Mouse (Mus musculus) layer of hippocampus, postnatal 25 days (tissue): ENCODE data around the gene Gm20481. TPM values are rescaled to one million over a fixed set of nuclear protein-coding genes. Genes with fewer than 3 reads are reported as not detected.
A peak's percentile ranks its signal among the peaks of the same experiment; 100 is the strongest.
"Not testable (repeated sequence)": the region's sequence is repeated elsewhere in the genome, so short reads cannot be mapped to it uniquely, and the experiment has no call there.

Experiments
- DNase-seq, 2 experiments: peaks; one replicate each; pipeline ENCODE4 v3.0.0; 2022; ENCODE audit warnings: mixed read lengths in 2 of 2, low spot score in 1 of 2; ENCODE audit errors: extremely low spot score in 1 of 2
- total RNA-seq, 2 experiments: library from RNA; stranded (reverse); gene quantifications; 2 replicates each; pipeline ENCODE4 v1.2.3; 2021

Gm20481 gene
- total RNA-seq, 2 experiments from 2014 or later: not detected

GRCm38 (mm10) chr17:34971694-34972068, 2.0 kb downstream of the Gm20481 start:
- not testable (repeated sequence) for DNase-seq

GRCm38 (mm10) chr17:34972069-34972749, 2.5 kb downstream of the Gm20481 start, which contains the start of the genes Hspa1a and Hspa1l:
Hspa1a (minus strand) TSS chr17:34972156.
Hspa1l (plus strand) TSS chr17:34972703.
- peak; percentile 49 to 53 for DNase-seq

DNA sequence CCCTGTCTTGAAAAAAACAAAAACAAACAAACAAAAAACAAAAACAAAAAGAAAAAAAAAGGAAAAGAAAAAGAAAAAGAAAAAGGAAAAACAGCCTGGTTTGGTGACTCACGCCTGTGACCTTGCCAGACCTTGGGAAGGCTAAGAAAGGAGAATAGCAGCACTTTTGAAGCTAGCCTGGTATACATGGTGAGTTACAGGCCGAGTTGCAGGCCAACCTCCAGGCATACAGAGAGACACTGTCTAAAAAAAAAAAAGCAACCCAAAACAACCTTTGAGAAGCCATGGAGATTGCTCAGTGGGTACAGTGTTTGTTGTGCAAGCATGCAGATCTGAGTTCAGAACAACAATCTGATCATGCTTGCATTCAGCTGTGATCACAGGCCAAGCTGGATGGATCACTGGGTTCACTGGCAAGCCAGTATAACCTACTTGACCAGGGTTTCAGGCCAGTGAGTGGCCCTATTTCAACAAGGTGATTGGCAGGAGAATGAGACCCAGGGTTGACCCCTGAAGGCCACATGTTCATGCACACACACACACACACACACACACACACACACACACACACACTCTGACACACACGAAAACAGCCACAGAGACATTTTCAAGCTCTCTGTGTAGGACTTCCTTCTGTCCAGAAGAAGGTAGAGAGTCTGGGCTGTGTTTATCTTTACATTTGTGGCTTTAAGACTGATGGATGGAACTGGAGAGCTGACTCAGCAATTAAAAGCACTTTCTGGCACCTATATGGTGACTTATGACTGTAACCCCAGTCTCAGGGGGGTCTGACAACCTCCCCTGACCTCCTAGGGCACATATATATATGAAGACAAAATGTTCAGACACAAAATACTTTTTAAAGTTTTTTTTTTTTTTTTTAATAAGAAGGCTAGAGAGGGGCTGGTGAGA, 6.1 kb downstream of the Gm20481 start:
- DNase-seq: no peak

GRCm38 (mm10) chr17:34977000-34977399, 7.3 kb downstream of the Gm20481 start:
- no peak for DNase-seq

- no peak for DNase-seq
Observed at GRCm38 (mm10) chr17:34978239-34978638, 8.5 kb downstream of the Gm20481 start.

GRCm38 (mm10) chr17:34979631-34980030, 9.9 kb downstream of the Gm20481 start:
- DNase-seq: no peak

- no peak for DNase-seq
Observed at GRCm38 (mm10) chr17:34980655-34981054, 10.9 kb downstream of the Gm20481 start.

GRCm38 (mm10) chr17:34981690-34982180, 12.0 kb downstream of the Gm20481 start, which contains the start of gene Lsm2:
Lsm2 (plus strand) TSS chr17:34981862.
- peak; percentile 78 to 98 for DNase-seq

GRCm38 (mm10) chr17:34982328-34982727, 12.6 kb downstream of the Gm20481 start:
- no peak for DNase-seq

- DNase-seq: no peak
Observed at GRCm38 (mm10) chr17:34984218-34984617, 14.5 kb downstream of the Gm20481 start.

GRCm38 (mm10) chr17:34994751-34995150, 25.0 kb downstream of the Gm20481 start:
- no peak for DNase-seq

- not testable (repeated sequence) for DNase-seq
Observed at GRCm38 (mm10) chr17:34995192-34995591, 25.5 kb downstream of the Gm20481 start.

GRCm38 (mm10) chr17:34995927-34996326, 26.2 kb downstream of the Gm20481 start:
- DNase-seq: not testable (repeated sequence)

GRCm38 (mm10) chr17:34996411-34997141, 26.9 kb downstream of the Gm20481 start:
- DNase-seq: no peak

DNA sequence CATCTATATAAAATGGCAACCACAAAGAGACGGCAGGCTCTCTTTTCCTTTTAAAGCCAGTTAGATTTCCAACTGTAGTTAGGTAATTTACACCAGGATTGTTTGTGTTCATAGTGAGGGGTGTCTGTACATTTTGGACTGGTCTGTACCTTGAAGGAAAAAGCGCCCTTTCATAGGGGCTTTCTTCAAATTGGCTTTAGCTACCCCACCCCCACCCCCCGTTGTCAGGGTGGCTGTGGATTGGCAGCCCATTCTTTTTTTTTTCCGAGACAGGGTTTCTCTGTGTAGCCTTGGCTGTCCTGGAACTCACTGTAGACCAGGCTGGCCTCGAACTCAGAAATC, 27.4 kb downstream of the Gm20481 start:
- no peak for DNase-seq

GRCm38 (mm10) chr17:34998526-34999430, 29.1 kb downstream of the Gm20481 start:
- DNase-seq: no peak

DNA sequence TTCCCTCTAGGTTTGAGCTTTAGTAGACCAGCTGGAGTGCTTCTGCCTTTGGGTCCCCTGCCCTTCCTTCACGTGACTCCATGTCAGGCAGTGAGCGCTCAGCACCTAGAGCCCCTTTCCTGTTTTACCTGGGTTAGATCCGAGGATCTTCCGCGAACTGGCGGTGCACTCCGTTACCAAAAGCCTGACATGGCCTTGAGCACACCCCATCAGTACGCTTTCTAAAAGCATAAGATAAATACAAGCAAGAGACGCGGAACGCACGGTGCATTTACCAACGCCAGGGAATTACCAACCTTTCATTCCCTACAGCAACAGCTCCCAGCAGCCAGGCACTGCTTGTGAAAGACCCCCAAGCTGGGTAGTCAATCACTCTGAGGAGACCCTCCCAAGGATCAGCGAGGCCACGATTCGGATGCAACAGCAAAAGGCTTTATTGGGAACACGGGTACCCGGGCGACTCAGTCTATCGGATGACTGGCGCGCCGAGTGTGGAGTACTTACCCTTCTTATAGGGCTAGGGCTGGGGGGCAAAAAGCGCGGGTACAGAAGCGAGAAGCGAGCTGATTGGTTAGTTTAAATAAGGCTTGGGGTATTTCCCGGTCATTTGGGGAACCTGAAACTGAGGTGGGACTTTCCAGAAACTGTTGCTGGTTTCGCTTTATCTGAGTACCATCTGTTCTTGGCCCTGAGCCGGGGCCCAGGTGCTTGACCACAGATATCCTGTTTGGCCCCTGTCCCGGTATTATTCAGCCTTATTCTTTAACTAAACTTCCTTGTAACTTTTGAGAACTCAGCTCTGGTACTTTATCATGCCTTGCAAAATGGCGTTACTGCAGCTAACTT, 30.4 kb downstream of the Gm20481 start:
- DNase-seq: not testable (repeated sequence)

DNA sequence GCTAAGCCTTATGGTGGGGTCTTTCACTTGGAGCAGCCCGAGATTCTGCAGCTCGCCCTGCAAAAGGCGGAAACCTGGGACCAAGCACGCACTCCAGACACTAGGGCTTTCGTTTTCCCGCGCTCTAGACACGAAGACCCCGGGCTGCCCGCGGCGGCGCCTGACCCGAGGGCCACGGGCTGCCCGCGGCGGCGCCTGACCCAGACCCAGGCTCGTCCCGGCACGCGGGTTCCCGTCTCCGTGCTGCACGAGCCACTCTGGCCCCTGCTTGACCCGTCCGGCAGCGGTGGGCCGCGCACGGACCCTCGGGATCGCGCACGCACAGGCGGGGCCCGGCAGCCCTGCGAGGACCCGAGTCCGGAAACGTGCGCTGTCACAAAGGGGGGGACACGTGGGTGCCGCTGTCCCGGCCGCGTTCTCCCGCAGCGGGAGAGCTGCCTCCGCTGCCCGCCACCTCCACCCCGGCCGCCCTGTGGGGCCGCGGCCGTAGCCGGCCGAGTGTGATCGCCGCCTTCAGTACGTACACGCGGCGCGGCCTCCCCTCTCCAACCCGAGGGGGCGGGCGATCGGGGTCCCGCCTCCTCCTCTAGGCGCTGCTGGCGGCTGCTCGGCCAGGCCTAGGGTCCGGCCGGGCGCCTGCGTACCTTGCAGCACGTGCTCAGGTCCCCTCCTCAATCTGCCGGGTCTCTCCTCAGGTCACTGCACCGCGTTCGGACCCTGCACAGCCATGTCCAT, 31.2 kb downstream of the Gm20481 start, which contains the start of gene Vars:
Gene Vars, plus strand, starts transcription at position 271 of the 735 bp plus-strand sequence.
- peak; percentile 68 to 79 for DNase-seq
